Mouse (Mus musculus) neutrophil, adult 5-6 weeks (primary cell): ENCODE measurements around the gene Caly. TPM values are rescaled to one million over a fixed set of nuclear protein-coding genes. Genes with fewer than 3 reads are reported as not detected.

Experiments used
- ATAC-seq: fragments of 151-379, 151-347 bp; 2 replicates; pipeline ENCODE4 v1.8.0; 2017; ENCODE audit warnings: mild to moderate bottlenecking, moderate TSS enrichment; ENCODE audit not compliant: insufficient number of reproducible peaks, poor library complexity, low FRiP score, severe bottlenecking; ENCODE audit errors: extremely low read depth
- total RNA-seq: library from RNA; stranded (forward); fragments of 200-1000 nt; gene quantifications from 2 replicates; pipeline ENCODE4 v1.2.3, GENCODE M21; 2017

Caly gene
- not detected in 2 replicates for total RNA-seq

DNA sequence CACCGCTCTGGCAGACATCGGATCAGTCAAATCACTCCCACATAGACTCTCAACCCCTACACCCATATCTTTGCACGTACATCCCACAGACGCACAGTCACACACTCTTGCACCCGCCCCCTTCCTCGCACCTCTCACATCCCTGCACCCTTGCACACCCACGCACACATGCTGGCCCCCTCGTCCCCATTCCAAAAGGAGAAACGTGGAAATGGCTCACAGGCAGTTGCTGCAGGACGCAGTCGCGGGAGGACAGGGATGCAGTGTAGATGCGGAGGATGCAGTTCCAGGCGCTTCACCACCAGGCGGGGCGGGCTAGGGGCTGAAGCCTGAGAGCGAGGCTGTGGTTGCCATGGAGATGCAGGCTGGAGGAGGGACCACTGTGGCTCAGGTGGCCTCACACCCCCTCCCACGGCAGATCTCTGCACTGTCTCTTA lies at the start of gene Caly:
TSS of gene Caly (minus strand) at position 307 of the 437 bp plus-strand sequence.
- no peak for ATAC-seq

DNA sequence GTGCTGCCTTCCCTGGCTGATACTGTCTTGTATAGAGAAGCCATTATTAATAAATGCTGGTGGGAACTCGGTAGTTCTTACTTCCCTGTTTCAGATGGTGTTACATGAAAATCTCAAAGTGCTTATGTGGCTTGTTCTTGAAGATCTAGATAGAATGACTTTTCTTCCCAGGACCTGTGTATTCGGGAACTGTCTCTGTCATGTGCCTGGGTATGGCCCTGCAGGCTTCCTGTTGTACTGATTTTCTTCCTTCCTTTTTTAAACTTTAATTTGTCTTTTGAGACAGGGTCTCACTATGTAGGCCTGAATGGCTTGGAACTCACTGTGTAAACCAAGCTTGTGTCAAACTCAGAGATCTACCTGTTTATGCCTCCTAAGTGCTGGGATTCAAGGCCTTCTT lies 45.6 kb upstream of the Caly start:
- ATAC-seq = no peak

DNA sequence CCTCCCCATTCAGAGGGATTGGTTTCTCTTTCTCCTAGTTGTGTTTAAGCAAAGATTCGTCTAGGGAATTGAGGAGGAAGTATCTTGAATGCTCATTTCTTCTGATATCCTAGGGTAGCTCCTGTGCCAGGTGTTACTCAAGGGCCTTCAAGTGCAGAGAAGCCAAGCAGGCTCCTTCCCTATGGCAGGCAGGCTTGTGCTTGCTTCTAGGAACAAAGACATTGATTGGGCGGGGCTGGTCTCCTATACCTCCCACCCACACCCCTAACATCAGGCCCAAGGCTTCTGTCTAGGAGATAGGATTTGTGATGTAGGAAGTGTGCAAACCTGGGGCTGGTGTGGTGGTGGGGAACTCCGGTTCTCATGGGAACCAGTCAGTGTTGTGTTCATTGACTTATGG lies 44.6 kb upstream of the Caly start:
- ATAC-seq = no peak

DNA sequence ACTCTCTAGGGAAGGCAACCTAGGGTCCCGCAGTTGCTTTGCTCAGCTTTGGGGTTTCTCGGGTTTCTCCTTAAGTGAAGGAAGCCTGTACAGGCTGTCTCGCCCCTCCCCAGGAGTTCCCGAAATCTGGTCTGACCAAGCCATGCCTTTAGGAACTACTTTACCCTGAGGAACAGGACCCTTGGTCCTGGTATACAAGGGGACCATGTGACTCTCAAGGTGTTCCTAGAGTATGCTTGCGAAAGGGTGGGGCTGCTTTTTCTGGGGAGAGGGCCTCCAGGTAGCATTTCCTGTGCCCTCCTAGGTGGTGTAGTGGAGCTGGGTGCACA lies 43.6 kb upstream of the Caly start:
- no peak for ATAC-seq

DNA sequence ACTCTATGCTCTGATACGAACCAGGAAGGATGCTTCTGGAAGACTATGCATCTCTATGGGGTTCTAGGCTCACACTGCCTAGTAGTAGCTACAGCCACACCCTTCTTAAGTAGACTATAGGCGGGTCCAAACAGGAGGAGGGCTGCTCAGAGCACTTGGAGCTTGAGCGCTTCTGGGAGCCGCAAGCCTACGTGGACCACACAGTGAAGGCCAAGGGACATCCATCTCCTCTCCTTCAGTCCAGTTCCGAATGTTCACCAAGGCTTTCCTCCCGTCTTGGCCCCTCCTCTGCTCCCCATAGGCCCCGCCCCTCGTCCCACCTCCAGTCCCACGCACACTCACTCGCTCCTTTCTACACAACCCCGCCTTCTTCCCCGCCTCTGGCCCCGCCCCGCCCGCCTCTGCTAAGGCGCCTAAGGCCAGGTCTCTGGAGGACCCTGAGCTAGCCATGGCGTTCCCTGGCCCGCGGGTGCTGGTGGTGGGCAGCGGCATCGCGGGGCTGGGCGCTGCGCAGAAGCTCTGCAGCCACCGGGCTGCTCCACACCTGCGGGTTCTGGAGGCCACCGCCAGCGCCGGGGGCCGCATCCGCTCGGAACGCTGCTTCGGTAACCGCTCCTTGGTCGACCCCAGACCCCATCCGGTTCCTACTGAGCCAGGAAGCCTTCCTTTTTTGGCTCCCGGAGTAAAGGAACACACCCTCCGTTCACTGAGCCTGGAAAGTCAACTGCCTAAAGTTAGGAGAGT lies 43.1 kb upstream of the Caly start:
- ATAC-seq = peak; percentile 95

DNA sequence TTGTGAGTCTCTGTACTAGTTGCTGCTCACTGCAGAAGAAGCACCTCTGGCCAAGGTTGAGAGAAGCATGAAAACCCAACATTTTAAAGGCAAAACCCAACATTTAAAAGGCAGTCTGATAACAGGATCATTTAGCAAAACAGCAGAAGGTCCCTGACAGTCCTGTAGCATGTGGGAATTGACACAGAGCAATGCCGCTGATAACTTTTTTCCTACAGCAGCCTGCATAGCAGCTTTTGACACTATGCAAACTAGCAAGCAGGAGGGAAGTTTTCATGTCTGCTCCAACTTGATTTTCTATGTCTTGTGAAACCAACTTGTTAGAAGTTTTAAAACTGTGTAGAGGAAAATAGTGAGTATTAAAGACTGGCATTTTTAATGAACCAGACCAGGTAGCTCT lies 42.0 kb upstream of the Caly start:
- ATAC-seq = no peak

DNA sequence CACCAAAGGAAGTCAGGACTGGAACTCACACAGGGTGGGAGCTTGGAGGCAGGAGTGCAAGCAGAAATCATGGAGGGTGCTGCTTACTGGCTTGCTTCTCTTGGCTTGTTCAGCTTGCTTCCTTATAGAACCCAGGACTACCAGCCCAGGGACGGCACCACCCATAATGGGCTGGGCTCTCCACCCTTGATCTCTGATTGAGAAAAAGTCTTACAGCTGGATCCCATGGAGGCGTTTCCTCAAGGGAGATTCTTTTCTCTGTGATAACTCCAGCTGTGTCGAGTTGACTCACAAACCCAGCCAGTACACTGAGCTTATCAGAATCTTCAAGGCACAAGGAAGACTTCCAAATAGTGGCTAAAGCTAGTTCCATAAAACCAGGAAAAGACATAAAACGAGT lies 40.4 kb upstream of the Caly start:
- no peak for ATAC-seq

DNA sequence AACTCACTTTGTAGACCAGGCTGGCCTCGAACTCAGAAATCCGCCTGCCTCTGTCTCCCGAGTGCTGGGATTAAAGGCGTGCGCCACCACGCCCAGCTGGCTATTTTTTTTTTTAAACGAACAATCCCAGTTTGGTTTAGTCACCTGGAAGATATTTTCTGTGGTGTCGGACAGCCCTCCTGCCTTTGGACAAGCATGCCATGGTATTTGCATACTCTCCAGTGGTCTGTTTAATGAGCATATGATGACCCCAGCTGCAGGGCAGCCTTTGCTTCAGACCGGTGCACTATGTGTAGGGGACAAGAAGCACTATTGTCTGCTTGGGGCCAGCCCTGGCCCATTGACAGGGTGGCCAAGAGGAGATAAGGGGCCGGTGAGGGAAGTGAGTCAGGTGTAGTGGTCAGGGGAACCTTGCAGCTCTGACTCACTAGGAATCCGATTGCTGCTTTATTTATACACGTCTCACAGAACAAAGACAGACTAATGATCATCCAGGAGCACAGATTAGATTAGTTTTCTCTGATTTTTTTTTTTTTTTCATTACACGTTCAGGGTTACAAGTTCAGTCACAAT lies 39.1 kb upstream of the Caly start:
- ATAC-seq = no peak

DNA sequence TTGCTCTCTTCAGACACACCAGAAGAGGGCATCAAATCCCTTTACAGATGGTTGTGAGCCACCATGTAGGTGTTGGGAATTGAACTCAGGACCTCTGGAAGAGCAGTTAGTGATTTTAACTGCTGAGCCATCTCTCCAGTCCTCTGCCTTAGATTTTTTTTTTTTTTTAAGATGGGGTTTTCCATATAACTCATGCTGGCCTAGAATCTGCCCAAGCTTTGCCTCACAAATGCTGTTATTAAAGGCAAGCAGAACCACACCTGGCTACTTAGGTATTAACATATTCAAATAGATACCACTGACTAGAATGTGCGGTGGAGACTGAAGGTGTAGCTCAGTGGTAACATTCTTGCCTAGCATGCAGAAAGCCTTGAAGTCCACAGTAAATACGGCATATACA lies 38.1 kb upstream of the Caly start:
- ATAC-seq = no peak

DNA sequence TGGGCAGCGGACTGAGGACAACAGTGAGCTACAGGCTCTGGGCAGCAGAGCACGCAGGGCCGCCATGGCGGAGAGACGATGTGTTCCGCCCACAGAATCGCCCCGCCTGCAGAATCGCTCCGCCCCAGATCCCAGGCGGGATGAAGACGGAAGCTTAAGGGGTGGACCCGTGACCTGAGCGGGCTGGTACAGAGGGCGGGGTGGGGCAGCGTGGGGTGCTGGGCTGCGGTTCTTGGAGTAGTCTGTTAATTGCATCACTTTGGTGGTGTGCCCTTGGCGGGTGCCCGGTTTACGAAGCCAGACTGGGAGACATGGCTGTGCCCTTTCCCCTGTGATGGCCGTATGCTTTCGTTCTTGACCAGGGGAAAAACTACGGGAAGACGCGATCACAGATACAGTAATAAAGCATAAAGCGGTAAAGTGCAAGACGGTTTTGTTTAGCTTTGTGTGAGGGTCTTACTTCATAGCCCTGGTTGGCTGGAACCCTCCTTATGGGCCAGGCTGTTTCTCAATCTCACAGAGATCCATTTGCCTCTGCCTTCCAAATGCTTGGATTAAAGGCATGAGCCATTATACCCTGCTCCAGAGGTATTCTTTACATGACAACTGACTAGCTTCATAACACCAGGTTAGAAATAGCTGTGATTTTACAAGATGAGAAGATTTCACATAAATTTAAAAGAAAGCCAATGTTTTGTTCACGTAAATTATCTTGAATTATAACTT lies 34.1 kb upstream of the Caly start, which contains the start of gene Echs1:
TSS of gene Echs1 (minus strand) at position 148 of the 726 bp plus-strand sequence.
- peak; percentile 98 for ATAC-seq

DNA sequence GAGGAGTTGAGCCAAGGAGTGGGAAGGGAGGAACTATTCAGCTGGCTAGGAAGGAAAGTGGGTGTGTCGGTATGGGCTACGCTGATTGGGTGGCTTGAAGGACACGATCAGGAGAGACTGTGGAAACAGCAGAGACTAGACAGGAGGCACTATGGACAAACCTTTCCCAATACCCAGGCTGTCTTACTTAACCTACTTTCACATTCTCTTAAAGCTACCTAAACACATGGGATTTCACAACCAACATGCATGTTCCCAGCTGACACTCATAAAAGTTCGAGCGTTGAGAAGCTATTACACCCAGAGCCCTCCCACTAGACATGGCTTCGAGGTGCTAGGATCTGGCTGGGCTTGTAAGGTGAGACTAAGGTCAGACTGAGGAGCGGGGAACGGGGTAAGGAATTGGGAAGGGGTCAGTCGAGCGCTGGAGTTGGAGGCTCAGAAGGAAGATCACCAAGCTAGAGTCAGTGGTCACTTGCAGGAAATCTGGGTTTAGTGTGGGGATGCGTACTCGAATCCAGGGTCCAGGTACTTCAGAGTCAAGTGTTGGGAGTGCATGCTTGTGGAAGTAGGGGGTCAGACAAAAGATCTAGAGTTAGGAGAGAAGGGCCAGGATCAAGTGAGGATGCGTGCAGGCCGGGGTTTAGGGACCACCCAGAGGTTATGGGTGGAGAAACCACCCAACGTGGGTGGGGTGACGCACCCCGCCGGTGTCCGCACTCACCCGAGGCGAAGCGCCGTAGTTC lies 33.4 kb upstream of the Caly start, which contains the start of gene Paox:
TSS of gene Paox (plus strand) at position 217 of the 746 bp plus-strand sequence.
- ATAC-seq = no peak

DNA sequence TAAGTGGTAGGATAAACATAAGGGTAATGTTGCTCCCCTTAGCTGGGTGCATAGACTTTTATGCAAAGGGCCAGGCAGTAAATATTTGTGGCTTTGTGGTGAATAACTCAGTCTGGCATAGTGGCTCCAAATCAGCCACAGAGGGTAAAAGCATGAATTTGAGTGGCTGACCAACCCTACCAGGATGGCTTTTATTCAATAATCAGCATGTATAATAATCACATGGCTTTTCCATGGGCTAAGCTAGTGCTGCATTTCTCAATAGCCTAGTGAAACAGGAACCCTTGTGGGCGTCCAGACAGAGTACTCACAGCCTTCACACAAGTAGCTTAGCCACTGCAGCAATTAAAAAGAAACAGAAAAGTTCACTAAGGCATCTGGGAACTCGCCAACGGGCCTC lies 29.6 kb upstream of the Caly start:
- ATAC-seq = no peak

DNA sequence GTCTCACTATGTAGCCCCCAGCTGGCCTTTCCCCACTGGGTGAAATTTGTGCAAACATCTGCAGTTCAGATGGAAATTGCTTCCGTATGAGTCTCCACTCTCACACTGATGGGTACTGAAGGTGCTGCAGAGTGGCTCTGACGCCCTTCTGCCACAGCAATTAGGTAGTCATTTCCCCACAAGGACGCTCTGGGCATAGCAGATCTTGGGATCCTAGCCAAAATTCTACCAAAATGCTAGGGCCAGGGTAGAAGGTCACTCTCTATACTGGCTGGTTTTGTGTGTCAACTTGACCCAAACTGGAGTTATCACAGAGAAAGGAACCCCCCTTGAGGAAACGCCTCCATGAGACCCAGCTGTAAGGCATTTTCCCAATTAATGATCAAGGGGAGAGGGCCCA lies 21.7 kb upstream of the Caly start:
- no peak for ATAC-seq

DNA sequence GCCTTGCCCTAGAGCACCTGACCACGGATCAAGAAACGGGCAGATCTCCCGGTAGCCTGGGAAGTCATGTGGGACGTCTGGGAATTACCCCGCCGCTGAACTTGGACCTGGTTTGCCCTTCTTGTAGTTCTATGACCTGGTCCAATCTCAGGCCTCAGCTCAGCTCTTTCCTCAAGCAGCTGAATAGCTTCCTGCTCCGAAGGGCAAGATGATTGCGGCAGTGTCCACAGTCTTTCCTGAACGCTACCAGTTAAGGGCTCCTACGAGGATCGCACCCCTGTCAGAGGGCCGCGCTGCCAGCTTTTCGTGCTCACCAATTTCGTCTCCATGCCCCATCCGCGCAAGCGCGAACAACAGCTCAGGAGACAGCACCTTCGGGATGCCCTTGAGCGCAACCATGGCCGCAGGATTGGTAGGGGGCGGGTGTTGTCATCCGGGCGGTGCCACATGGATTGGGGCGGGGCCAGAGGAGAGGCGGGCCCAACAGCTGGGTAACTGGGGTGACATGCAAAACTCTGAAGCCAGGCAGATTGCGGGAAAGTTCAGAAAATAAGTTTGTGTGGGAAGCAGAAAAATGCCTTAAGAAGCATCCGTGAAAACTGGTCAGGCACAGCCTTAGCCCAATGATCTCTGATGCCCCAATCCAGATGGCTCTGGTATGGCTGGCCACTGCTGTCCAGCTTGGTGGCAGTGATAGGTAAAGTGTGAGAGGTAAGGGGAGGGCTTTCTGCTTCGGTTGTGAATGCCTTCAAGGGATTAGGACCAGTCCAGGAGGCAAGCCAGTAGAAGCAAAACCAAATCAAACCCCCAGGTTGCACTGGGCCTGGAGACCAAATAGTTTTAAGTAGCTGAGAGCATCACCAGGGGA lies 19.9 kb upstream of the Caly start, which contains the start of gene Fuom:
TSS of gene Fuom (minus strand) at position 449 of the 868 bp plus-strand sequence.
- ATAC-seq = peak; percentile 52

DNA sequence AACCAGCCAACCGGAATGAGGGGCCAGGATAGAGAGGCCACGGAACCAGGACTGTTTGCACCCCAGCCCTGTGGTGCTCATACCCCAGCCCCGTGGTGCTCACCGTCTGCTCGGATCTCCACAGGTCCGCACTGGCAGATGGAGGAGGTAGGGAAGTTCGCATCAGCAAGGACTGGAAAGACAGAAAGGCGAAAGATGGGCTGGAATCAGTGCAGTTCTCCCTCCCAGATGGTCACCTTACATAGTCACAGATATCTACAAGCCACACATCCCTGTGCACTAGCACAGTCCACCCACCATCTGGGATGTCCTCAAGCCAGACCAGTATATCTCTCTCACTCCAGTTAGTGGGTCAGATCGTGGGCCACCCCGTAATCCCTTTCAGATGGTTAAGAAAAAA lies 19.1 kb upstream of the Caly start:
- ATAC-seq = no peak

DNA sequence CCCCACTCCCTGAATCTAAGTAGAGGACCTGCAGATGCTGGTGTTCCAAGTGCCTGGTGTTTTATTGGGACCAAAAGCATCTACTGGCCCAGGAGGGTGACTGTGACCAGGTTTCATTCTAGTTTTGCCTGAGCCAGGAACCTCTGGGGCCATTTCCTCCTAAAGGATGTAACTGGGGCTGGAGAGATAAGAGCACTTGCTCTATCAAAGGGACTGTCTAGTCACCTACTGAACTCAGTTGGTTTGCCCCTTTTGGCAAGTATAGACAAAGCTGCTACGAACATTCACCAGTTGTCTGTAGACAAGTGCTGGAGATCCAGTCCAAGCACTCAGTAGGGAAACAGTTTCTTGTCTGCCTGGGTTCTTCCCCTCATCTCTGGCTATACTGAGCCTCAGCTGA lies 16.1 kb upstream of the Caly start:
- no peak for ATAC-seq

DNA sequence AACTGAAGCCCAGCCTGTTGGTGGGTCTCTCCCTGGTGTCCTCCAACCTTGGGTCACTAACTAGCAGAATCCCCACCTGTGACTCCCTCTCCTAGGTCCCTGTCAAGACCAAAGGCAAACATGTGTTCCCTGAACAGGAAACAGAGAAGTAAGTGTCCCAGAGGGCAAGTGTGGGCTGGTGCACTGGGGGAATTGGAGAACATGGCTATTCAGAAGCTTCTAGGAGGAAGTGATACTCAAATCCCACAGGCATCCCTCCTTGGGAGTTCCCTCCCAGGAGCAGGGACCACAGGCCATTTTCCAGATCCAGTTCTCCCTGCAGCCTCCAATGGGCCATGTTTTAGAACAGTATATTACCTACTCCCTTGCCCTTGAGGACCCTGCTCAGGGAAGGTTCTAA lies 13.7 kb upstream of the Caly start:
- ATAC-seq = no peak

DNA sequence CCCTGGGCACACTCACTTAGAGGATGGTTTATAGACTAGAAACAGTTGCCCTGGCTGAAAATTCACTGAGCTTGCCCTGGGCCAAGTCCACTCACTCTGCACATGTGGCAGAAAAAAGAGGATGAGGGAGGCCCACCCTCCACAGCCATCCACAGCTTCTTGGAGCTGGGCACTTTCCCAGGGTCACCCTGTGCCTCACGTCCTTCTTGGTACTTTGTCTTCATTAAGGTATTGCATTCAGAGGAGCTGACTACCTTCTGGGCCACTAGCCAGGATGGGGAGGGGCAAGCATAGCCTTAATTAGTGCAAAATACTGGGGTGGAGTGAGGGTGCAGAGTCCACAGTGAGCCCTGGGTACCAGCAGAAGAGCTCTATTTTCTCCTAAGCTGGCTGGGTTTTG lies 13.2 kb upstream of the Caly start:
- ATAC-seq = no peak

DNA sequence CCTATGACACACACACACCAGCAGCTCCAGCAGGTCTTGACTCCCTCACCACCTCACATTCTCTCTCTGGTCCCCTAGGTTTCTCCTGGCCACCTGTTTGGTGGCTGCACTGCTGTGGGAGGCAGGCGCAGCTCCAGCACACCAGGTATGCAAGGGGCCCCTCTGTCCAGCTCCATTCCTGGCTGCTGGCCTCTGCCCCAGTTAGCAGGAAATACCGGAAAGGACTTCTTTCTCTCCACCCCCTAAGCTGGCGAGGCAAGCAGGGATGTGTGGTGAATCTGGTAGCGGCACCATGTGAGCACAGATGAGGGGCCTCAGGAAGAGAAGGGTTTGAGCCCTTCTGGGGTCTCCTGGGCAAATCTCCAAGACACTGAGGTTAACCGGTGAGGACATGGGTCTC lies 12.6 kb upstream of the Caly start:
- ATAC-seq = no peak
